Mouse (Mus musculus): ENCODE data around the gene Ptov1. TPM values are rescaled to one million over a fixed set of nuclear protein-coding genes. Genes with fewer than 3 reads are reported as not detected.

Ptov1 gene
- polyA plus RNA-seq, 1 experiment from 2014 or later, result 266 TPM

DNA sequence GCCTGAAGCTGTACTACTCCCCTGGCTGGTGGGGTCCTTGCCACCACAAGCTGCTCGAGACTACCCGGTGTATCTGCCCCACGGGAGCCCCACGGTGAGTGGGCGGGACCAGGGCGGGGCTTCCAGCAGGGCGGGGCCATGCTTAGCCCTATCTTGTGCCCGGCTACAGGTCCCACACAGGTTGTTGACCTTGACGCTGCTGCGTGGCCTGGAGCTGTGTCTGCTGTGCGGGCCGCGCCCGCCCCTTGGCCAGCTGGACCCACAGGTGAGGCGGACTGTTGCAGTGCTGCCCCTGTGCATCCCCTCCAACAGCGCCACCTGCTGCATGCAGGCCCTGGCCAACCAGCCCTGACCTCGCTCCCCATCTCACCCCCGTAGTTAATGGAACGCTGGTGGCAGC is 29.0 kb upstream of the Ptov1 start:
- no peak overlapping the region for H3K4me3 ChIP-seq
- no peaks in the 10 kb centered on the region for H3K27me3 ChIP-seq (replicated peaks)
- no peak overlapping the region for H3K9ac ChIP-seq
- 32% methylated on average over 19 of the region's 19 CpGs for WGBS
- no peaks in the 10 kb centered on the region for H3K9me3 ChIP-seq
- peaks cover 51% of the 10 kb centered on the region for H3K36me3 ChIP-seq
- peak overlapping the region; percentile 18; the same call in 1 of the 2 replicates for H3K4me2 ChIP-seq
- H3K4me1 ChIP-seq, result peaks cover 46% of the 10 kb centered on the region
- ATAC-seq (ENCODE audit: extremely low read depth, insufficient number of reproducible peaks, low FRiP score, low TSS enrichment), result no peak; the same call in 1 of the 2 replicates
- H3K27ac ChIP-seq (replicated peaks), result no peak overlapping the region

DNA sequence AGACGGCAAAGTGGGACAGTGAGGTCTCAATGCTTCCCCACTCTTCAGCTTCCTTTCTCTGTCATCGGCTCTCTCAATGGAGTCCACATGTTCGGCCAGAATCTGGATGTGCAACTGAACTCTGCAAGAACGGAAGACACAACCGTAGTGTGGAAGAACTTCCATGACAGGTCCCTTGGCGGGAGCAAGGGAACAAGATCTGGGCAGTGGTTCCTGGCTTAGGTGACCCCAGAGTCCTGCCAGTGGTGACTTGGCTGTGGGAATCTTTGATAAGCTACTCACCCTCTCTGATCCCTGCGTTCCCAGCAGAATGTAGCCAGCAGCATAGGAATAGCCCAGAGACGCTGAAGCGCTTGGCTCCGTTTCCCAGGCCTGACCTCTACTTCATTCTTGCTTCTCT is 26.9 kb upstream of the Ptov1 start:
- Histone ChIP-seq H3K27me3 (replicated peaks) (no peaks in the 10 kb centered on the region), H3K4me2 (peak overlapping the region; percentile 76), H3K27ac (replicated peaks) (peak overlapping the region; percentile 89), H3K9ac (peak overlapping the region; percentile 85), H3K4me3 (peak overlapping the region; percentile 67), H3K4me1 (peaks cover 46% of the 10 kb centered on the region), H3K9me3 (no peaks in the 10 kb centered on the region), H3K36me3 (peaks cover 30% of the 10 kb centered on the region)
- ATAC-seq (ENCODE audit: extremely low read depth, insufficient number of reproducible peaks, low FRiP score, low TSS enrichment), result no peak
- 39% methylated on average over 10 of the region's 10 CpGs for WGBS

DNA sequence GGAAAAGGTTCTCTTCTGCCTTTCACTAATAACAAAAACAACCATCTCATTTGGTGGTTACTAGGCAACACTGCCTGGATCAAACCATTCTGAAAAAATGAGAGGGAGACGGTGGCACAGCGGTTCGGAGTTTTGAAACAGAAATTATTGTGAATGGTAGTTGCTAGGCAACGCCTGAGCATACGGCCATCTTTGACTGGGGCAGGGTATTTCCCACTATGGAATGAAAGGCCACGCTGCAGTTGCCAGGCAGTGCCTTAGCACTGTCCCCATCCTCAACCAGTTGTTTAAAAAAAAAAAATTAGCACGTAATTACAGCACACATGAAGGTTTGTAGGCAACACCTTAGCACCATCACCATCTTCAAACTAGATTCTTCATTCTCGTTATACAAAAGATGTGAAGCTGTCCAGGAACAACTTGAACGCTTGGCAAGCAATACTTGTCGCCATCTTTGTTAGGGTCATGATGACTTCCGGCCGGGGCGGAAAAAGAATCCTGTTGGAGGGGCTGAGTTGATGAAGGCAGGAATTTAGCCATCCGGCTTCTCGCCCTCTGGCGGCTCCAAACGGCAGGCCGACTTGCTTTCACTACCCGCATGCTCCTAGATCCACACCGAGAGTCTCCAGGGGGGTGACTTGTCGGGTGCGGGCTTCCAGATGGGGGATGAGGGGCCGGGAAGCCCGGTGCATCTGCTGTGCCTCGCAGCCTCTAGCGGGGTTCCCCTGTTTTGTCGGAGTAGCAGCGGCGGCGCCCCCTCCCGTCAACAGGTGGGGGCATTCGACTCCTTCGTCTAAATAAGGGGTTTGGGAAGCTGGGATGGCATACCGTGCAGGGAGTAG is 26.2 kb upstream of the Ptov1 start, which contains the start of gene Fuz:
TSS of gene Fuz (plus strand) at position 487 of the 842 bp plus-strand sequence.
- H3K9ac ChIP-seq, result peak within 1 kb of the TSS; percentile 85
- no peaks in the 10 kb centered on the region for H3K9me3 ChIP-seq
- no peaks in the 10 kb centered on the region for H3K27me3 ChIP-seq (replicated peaks)
- peaks cover 24% of the 10 kb centered on the region for H3K36me3 ChIP-seq
- no peak; the same call in 1 of the 2 replicates for ATAC-seq (ENCODE audit: extremely low read depth, insufficient number of reproducible peaks, low FRiP score, low TSS enrichment)
- H3K27ac ChIP-seq (replicated peaks), result peak within 1 kb of the TSS; percentile 89
- H3K4me2 ChIP-seq, result peak within 1 kb of the TSS; percentile 76
- H3K4me1 ChIP-seq, result peaks cover 48% of the 10 kb centered on the region
- WGBS, result 1% methylated on average over 34 of the region's 34 CpGs
- H3K4me3 ChIP-seq, result peak within 1 kb of the TSS; percentile 67

DNA sequence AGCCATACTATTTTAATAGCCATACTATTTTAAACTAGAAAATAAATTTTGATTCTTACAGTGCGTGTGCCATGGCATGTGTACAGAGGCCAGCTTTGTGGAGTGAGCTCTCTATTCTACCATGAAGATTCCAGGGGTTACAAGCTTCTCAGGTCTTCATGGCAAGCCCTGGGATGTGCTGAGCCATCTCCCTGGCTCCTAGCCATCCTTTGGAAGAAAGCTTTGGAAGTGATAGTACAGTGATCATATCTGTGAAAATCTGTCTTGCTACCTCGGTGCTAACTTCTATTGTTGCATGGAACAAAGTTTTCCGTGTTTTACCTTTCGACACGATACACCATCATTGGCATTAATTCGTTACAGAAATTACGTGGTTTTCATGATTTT is 25.6 kb upstream of the Ptov1 start:
- Histone ChIP-seq H3K4me3 (peak overlapping the region; percentile 67), H3K9ac (no peak overlapping the region), H3K27me3 (replicated peaks) (no peaks in the 10 kb centered on the region), H3K4me1 (peaks cover 53% of the 10 kb centered on the region), H3K4me2 (peak overlapping the region; percentile 76), H3K36me3 (peaks cover 24% of the 10 kb centered on the region), H3K9me3 (no peaks in the 10 kb centered on the region), H3K27ac (replicated peaks) (peak overlapping the region; percentile 89)
- 75% methylated on average over 7 of the region's 7 CpGs for WGBS
- no peak for ATAC-seq (ENCODE audit: extremely low read depth, insufficient number of reproducible peaks, low FRiP score, low TSS enrichment)

DNA sequence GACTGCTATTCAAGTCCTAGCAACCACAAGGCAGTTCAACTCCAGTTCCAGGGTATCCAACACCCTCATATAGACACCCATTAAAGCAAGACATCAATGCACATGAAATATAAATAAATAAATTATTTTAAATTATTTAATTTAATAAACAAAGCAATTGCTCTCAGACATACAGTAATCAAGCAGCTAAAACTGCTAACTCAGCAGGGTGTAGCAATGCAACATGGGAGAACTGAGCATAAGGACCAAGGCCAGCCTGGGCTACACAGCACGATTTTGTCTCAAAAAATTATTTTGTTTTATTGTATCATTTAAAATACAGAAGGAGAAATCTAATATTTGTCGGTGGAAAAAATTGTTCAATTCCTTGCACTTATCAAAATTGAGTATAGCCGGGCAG is 24.6 kb upstream of the Ptov1 start:
- H3K27ac ChIP-seq (replicated peaks), result peak overlapping the region; percentile 87
- peaks cover 59% of the 10 kb centered on the region for H3K4me1 ChIP-seq
- 83% methylated on average over 3 of the region's 3 CpGs for WGBS

DNA sequence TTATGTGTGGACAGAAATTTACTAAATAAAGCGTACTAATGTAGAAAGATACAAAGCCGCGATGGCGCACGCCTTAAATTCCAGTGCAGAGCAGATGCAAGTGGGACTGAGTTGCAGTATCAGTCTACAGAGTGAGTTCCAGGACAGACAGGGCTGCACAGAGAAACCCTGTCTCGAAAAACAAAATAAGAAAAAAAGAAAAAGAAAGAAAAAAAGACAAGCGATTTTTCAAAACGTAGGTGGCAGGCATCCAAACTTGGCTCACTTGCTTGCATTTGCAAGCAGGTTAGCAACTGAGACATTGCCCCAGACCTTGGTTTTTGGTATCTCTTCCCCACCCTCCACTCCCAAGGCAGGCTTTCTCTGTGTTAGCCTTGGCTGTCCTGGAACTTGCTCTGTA is 23.6 kb upstream of the Ptov1 start:
- H3K36me3 ChIP-seq, result peaks cover 24% of the 10 kb centered on the region
- no peaks in the 10 kb centered on the region for H3K9me3 ChIP-seq
- H3K4me1 ChIP-seq, result peaks cover 60% of the 10 kb centered on the region
- H3K9ac ChIP-seq, result no peak overlapping the region
- peak overlapping the region; percentile 94 for H3K4me2 ChIP-seq
- no peak for ATAC-seq (ENCODE audit: extremely low read depth, insufficient number of reproducible peaks, low FRiP score, low TSS enrichment)
- 28% methylated on average over 8 of the region's 8 CpGs for WGBS
- H3K4me3 ChIP-seq, result peak overlapping the region; percentile 94
- peak overlapping the region; percentile 87 for H3K27ac ChIP-seq (replicated peaks)
- H3K27me3 ChIP-seq (replicated peaks), result no peaks in the 10 kb centered on the region

More for the DNA sequence above, 24.6 kb upstream of the Ptov1 start:
- Histone ChIP-seq H3K9me3 (no peaks in the 10 kb centered on the region), H3K36me3 (peaks cover 21% of the 10 kb centered on the region), H3K4me3 (no peak overlapping the region), H3K9ac (no peak overlapping the region), H3K4me2 (no peak overlapping the region; the same call in 1 of the 2 replicates), H3K27me3 (replicated peaks) (no peaks in the 10 kb centered on the region)
- no peak for ATAC-seq (ENCODE audit: extremely low read depth, insufficient number of reproducible peaks, low FRiP score, low TSS enrichment)

DNA sequence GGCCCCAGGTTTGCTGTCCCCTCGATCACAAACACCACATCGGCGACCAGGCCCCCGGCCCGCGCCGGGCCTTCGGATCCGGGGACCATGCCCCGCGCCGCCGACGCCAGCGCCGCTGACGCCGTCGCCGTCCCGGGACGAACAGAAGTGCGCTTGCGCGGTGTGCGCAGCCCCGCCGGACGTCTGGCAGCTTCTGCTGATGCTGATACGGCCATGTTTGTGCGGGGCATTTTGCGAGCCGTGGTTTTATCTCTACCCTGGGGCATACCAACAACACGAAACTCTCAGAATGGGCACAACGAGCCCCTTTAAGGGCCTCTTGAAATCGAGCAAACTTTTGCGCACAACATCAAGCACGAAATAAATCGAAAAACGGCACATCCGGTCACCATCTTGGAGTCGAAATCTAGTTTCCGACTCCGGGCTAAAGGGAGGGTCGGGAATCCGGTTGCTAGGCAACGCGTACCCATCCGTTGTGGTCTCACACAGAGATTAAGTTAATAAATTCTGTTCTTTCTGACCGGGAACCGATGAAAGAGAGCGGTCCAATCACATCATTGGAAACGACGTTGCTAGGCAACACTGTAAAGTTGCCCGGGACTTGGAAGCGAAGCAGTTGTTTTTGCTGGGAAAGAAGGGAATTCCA is 22.8 kb upstream of the Ptov1 start, which contains the start of gene Med25:
TSS of gene Med25 (minus strand) at position 437 of the 646 bp plus-strand sequence.
- peak; percentile 45; the same call in 1 of the 2 replicates for ATAC-seq (ENCODE audit: extremely low read depth, insufficient number of reproducible peaks, low FRiP score, low TSS enrichment)
- under 1% methylated on average over 56 of the region's 56 CpGs for WGBS
- peak within 1 kb of the TSS; percentile 94 for H3K4me2 ChIP-seq
- H3K36me3 ChIP-seq, result peaks cover 27% of the 10 kb centered on the region
- no peaks in the 10 kb centered on the region for H3K27me3 ChIP-seq (replicated peaks)
- peaks cover 67% of the 10 kb centered on the region for H3K4me1 ChIP-seq
- H3K4me3 ChIP-seq, result peak within 1 kb of the TSS; percentile 94
- no peaks in the 10 kb centered on the region for H3K9me3 ChIP-seq
- peak within 1 kb of the TSS; percentile 90 for H3K27ac ChIP-seq (replicated peaks)
- peak within 1 kb of the TSS; percentile 98 for H3K9ac ChIP-seq

DNA sequence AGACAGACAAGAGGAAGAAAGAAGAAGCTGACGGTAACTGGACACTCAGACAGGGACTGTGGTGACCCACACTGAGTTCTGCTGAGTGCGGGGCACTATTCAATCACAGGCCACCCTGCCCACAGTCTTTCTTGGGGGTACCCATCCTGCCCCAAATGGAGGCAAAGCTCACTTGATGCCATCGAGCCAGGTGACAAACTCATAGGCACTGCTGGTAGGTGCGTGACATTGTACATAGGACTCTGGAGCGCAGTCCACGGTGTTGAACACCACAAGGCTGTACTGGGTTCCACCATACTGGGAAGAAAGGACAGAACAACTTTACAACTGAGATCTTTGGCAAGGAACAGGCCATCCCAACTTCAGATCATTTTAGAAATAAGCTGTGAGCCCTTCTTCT is 22.0 kb upstream of the Ptov1 start:
- 15% methylated on average over 6 of the region's 6 CpGs for WGBS
- peaks cover 35% of the 10 kb centered on the region for H3K36me3 ChIP-seq
- H3K4me2 ChIP-seq, result peak overlapping the region; percentile 94
- H3K27ac ChIP-seq (replicated peaks), result peak overlapping the region; percentile 90
- no peaks in the 10 kb centered on the region for H3K27me3 ChIP-seq (replicated peaks)
- H3K9me3 ChIP-seq, result no peaks in the 10 kb centered on the region
- peak overlapping the region; percentile 98 for H3K9ac ChIP-seq
- ATAC-seq (ENCODE audit: extremely low read depth, insufficient number of reproducible peaks, low FRiP score, low TSS enrichment), result no peak
- H3K4me1 ChIP-seq, result peaks cover 63% of the 10 kb centered on the region
- H3K4me3 ChIP-seq, result peak overlapping the region; percentile 94

DNA sequence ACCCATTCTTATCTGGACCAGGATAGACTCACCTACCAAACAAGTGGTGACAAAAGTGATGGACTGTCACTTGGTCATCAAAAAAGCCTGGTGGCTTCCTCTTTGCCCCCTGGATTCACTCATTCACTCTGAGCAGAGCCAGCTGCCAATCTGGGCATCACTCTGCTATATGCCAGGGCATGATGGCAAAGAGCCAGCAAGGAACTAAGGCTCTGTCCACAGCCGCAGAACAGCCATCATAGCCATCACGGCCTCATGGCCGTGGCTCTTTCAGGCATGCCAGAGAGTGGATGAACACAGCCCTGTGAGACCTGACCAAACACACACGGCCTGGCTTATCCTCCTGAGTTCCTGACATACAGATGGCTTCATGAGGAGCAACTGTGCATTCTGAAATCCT is 21.1 kb upstream of the Ptov1 start:
- Histone ChIP-seq H3K4me2 (peak overlapping the region; percentile 94), H3K4me1 (peaks cover 60% of the 10 kb centered on the region), H3K27ac (replicated peaks) (no peak overlapping the region), H3K9ac (peak overlapping the region; percentile 98), H3K9me3 (no peaks in the 10 kb centered on the region), H3K27me3 (replicated peaks) (no peaks in the 10 kb centered on the region), H3K4me3 (peak overlapping the region; percentile 94), H3K36me3 (peaks cover 43% of the 10 kb centered on the region)
- WGBS, result 77% methylated on average over 4 of the region's 4 CpGs
- ATAC-seq (ENCODE audit: extremely low read depth, insufficient number of reproducible peaks, low FRiP score, low TSS enrichment), result no peak

DNA sequence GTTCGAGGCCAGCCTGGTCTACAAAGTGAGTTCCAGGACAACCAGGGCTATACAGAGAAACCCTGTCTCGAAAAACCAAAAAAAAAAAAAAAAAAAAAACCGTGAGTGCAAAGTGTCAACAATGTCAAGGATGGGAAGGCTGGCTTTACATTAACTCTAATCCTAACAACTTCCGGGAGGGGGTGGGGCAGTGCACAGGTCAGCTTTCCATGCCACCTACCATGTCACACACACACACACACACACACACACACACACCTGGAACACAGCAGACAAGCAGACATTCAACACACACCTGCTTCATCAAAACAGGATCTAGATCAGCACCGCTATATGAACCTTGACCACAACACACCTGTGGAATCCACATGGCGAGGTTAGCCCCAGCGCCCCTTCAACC is 20.6 kb upstream of the Ptov1 start:
- Histone ChIP-seq H3K36me3 (peaks cover 48% of the 10 kb centered on the region), H3K9me3 (no peaks in the 10 kb centered on the region), H3K27ac (replicated peaks) (no peak overlapping the region), H3K4me2 (no peak overlapping the region), H3K27me3 (replicated peaks) (no peaks in the 10 kb centered on the region), H3K4me1 (peaks cover 55% of the 10 kb centered on the region), H3K9ac (no peak overlapping the region), H3K4me3 (no peak overlapping the region)
- WGBS, result 88% methylated on average over 7 of the region's 7 CpGs
- ATAC-seq (ENCODE audit: extremely low read depth, insufficient number of reproducible peaks, low FRiP score, low TSS enrichment), result no peak

DNA sequence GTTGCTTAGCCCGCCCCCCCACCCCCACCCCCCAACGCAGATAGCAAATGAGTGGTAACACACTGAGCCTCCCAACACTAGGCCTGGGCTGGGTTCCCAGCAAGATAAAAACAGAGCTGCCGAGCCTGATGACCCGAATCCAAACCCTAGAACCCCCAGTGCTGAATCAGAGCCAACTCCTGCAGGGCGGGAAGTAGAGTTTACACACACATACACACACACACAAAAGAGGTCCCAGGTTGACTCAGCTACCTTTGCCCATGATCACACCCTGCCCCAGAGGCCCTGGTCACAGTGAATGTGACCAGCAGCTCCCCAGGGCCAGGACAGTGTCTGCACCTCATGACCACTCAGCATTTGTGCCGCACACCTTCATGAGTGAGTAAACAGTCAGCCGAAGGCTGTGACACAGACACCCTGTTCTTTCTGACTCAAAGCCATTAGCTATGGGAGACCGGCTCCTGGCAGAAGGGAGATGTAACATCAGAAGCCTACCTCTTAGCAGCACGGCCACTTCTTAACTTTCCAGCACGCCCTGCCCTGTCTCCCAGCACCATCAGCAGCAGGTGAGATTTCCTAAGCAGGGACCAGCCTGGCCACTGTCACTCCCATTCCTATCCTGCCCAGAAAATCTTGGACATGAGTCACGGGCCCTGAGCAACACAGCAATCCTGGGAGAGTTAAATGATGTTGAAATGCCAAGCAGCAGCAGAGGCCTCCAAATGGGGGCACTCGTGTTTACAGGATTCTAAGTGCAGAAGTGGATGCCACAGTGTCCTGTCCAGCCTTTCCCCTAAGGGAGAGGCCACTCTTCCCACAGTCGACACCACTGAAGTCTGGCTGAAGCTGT is 18.9 kb upstream of the Ptov1 start:
- 0 out of 2 replicates have a peak overlapping the region, but pooled peaks have one; percentile 2 for H3K4me3 ChIP-seq

More for the DNA sequence above, 18.9 kb upstream of the Ptov1 start:
- H3K27me3 ChIP-seq (replicated peaks), result no peaks in the 10 kb centered on the region
- H3K36me3 ChIP-seq, result peaks cover 63% of the 10 kb centered on the region
- peaks cover 49% of the 10 kb centered on the region for H3K4me1 ChIP-seq
- no peak overlapping the region for H3K4me2 ChIP-seq
- 66% methylated on average over 13 of the region's 13 CpGs for WGBS
- peak overlapping the region; percentile 56 for H3K9ac ChIP-seq
- no peaks in the 10 kb centered on the region for H3K9me3 ChIP-seq
- no peak for ATAC-seq (ENCODE audit: extremely low read depth, insufficient number of reproducible peaks, low FRiP score, low TSS enrichment)
- peak overlapping the region; percentile 70 for H3K27ac ChIP-seq (replicated peaks)
